Mouse (Mus musculus) forebrain, embryonic 12.5 days (tissue): ENCODE measurements around the gene Arfgap1. TPM values are rescaled to one million over a fixed set of nuclear protein-coding genes. Genes with fewer than 3 reads are reported as not detected.

Experiments
- ATAC-seq: fragments of 200-750 bp; cut with Nextera tagmentation; 2 replicates; pipeline ENCODE4 v1.8.0; 2017; ENCODE audit warnings: moderate TSS enrichment; ENCODE audit not compliant: low FRiP score
- H3K27ac ChIP-seq: fragments of 300-500 bp; sonication (generic); 2 replicates; pipeline ENCODE4 v1.5.1; 2016; ENCODE audit warnings: mild to moderate bottlenecking
- H3K27me3 ChIP-seq: fragments of 300-500 bp; sonication (generic); 2 replicates; pipeline ENCODE4 v1.6.1; 2016; ENCODE audit warnings: mild to moderate bottlenecking
- H3K36me3 ChIP-seq: fragments of 300-500 bp; sonication (generic); replicated peaks from 2 replicates; pipeline ENCODE4 v1.6.1; 2016; ENCODE audit warnings: mild to moderate bottlenecking
- H3K4me1 ChIP-seq: fragments of 300-500 bp; sonication (generic); 2 replicates; pipeline ENCODE4 v1.6.1; 2016
- H3K4me2 ChIP-seq: fragments of 300-500 bp; sonication (generic); 2 replicates; pipeline ENCODE4 v1.6.1; 2016; ENCODE audit warnings: mild to moderate bottlenecking, moderate library complexity
- H3K4me3 ChIP-seq: fragments of 300-500 bp; sonication (generic); replicated peaks from 2 replicates; pipeline ENCODE4 v1.5.1; 2016; ENCODE audit warnings: mild to moderate bottlenecking
- H3K9ac ChIP-seq: fragments of 300-500 bp; sonication (generic); 2 replicates; pipeline ENCODE4 v1.6.1; 2016; ENCODE audit warnings: mild to moderate bottlenecking
- H3K9me3 ChIP-seq: fragments of 300-500 bp; sonication (generic); 2 replicates; pipeline ENCODE4 v1.6.1; 2016
- WGBS: fragments of 180-500 bp; shearing (Covaris S2); methylation state at CpG from one replicate; pipeline ENCODE4 v1.1.7; 2016; 5-methylcytosine and 5-hydroxymethylcytosine counted together
- polyA plus RNA-seq: library from polyadenylated mRNA; unstranded; fragments of >200 nt; fragmentation: Nextera tagmentation; extraction: Ambion mirVana; gene quantifications from 2 replicates; pipeline ENCODE4 v1.2.1, GENCODE M21; 2016

The Arfgap1 gene
- 85.2 and 87.7 TPM in 2 replicates for polyA plus RNA-seq

DNA sequence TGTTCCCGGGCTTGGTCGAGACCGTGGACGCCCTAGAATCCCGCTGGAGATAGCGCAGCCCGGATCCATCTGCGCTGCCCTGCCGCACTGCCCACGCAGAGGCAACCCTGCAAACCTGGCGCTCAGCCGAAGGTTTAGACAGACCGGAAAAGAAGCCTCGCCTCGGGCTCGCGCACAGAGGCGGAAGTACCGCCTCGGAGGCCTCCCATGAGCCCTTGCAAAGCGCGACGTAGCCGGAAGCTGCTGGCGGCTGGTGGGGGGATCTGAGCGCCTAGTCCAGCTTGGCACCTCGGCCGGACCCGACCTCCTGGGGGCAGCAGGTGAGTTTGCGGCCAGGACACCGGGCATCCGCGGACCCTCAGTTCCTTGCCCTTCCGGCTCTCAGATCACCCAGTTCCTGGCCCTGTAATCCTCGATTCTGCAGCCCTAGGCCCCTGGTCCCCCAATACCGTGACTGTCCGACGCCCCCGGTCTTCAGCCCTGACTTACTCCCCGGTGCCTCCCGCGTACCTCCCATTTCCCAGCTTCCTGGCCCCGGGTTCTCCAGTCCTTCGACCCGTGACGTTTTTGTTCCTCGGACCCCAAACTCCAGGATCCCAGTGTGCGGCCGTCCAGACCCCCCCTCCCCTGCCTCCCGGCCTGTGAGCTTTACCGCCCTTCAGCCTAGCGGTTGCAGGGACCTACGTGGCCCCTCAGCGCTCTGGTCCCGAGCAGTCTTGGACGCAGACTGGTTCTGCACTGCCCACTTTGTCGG, at the start of gene Arfgap1:
TSS of gene Arfgap1 (plus strand) at position 216 of the 754 bp plus-strand sequence.
- Histone ChIP-seq H3K36me3 (peaks cover 25% of the 10 kb centered on the region), H3K27ac (peak within 1 kb of the TSS; percentile 91), H3K4me1 (peaks cover 20% of the 10 kb centered on the region), H3K9ac (peak within 1 kb of the TSS; percentile 95), H3K27me3 (no peaks in the 10 kb centered on the region), H3K4me2 (peak within 1 kb of the TSS; percentile 94), H3K4me3 (peak within 1 kb of the TSS; percentile 74), H3K9me3 (no peaks in the 10 kb centered on the region)
- ATAC-seq: peak; percentile 91
- WGBS: under 1% methylated on average over 56 of the region's 57 CpGs

DNA sequence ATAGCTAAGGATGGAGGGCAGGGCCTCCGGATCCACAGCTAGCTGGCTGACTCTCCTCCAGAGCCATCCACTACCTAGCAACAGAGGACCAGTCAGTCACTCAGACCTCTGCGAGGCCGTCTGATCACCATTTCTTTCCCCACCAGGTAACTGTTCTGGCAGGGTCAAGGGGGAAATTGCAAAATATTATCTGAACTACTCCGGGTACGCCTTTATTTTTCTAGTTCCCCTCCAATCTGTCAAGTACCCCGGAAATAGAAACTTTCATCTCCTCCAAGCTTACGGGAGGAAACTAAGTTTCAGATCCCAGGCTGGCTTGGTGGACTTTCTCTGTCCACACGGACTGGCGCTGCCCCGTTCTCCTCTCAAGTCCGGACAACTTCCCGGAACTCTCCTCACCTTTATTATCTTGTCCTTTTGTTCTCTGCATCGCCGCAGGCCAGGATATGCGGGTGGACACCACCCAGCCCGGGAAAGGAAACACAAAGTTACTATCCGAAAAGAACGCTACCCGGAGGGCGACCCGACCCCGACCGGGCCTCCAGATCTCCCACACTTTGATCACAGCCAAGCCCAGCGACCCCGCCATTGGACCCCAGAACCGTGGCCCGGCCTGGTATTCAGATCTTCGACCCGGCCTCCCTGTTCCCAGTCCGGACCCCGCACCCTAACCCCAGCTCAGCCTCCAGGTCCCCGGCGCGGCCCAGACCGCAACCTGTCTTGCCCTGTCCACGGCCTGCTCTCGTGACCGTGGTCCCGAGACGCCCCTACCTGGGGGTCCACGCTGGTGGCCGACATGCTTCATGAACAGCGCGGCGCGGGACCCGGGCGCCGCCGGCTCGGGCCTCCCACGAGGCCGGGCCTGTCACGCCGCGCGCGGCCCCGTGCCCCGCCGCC, 46.9 kb upstream of the Arfgap1 start:
- Histone ChIP-seq H3K4me3 (peak overlapping the region; percentile 82), H3K4me1 (peaks cover 22% of the 10 kb centered on the region), H3K9me3 (no peaks in the 10 kb centered on the region), H3K27me3 (no peaks in the 10 kb centered on the region), H3K36me3 (peaks cover 33% of the 10 kb centered on the region), H3K9ac (peak overlapping the region; percentile 94), H3K27ac (peak overlapping the region; percentile 63; the same call in 1 of the 2 replicates), H3K4me2 (peak overlapping the region; percentile 90)
- peak; percentile 77 for ATAC-seq
- 1% methylated on average over 61 of the region's 61 CpGs for WGBS

DNA sequence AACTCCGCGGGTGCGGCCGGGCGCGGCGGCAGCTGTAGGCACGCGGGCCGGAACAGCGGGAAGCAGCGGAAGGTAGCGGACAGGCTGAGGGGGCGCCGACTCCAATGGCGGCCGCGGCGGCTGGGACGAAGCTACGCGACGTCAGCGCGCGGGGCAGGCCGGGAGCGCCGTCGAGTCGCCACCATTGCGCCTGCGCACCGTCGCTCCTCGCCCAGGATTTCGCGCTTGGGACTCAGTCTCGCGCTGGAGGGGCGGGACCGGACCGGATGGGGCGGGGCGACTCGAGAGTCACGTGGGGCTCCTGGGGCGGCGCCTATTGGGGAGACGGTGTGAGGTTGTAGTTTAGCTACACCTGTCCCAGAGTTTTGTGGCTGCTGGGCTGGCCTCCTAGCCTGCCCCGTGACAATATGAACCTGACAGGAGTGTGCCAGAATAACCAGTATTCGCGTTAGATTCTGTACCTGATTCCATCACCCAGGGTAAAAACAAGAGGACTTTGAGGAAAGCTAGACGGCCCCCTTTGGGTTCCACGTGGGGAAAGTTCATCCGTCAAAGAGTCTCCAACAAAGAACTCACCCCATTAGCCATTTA, 46.1 kb upstream of the Arfgap1 start, which contains the start of gene Ythdf1:
TSS of gene Ythdf1 (minus strand) at position 140 of the 591 bp plus-strand sequence.
- Histone ChIP-seq H3K27ac (peak within 1 kb of the TSS; percentile 63), H3K9me3 (no peaks in the 10 kb centered on the region), H3K4me3 (peak within 1 kb of the TSS; percentile 82), H3K27me3 (no peaks in the 10 kb centered on the region), H3K4me2 (peak within 1 kb of the TSS; percentile 90), H3K4me1 (peaks cover 22% of the 10 kb centered on the region), H3K36me3 (peaks cover 26% of the 10 kb centered on the region), H3K9ac (peak within 1 kb of the TSS; percentile 94)
- WGBS: under 1% methylated on average over 44 of the region's 56 CpGs
- ATAC-seq: peak; percentile 95

DNA sequence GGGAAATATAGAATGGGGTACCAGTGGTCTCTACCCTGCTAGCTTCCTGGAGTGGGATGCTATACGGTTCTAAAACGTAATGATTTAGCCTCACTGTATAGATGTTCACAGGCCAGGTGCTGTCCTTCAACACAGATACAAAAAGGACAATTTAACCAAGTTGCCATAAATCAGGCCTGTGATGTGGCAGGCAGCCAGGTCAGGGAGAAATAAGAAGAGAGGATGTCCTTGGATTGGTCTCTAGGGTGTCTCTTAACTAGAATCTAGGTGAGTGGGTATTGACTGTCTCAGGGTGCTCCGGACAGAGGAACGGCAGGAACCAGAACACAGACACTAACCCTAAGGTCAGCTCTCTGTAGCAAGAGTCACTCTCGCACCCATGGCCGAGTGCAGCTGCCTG, 44.3 kb upstream of the Arfgap1 start:
- 87% methylated on average over 6 of the region's 6 CpGs for WGBS
- no peak overlapping the region for H3K9ac ChIP-seq
- no peaks in the 10 kb centered on the region for H3K9me3 ChIP-seq
- no peak for ATAC-seq
- H3K4me1 ChIP-seq: peaks cover 21% of the 10 kb centered on the region
- H3K4me2 ChIP-seq: no peak overlapping the region
- H3K4me3 ChIP-seq: no peak overlapping the region
- H3K36me3 ChIP-seq: peaks cover 9% of the 10 kb centered on the region
- H3K27me3 ChIP-seq: no peaks in the 10 kb centered on the region
- H3K27ac ChIP-seq: no peak overlapping the region

DNA sequence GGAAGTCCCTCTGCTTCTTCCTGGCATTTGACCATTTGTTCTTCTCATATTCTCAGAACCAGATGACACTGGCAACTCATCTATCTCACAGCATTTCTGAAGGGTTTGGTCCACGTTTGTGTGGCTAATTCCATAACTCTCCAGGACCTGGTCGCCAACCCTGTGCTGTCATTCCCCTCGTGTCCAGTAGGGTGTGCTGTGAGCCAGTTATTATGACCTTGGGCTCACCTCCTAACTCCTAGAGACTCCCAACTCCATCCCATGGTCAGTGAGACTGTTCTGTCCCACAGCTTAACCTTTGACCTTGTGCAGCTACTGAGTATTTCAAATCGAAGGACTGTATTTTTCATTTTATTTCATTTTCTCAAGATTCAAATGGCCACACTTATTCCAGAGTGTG, 41.8 kb upstream of the Arfgap1 start:
- Histone ChIP-seq H3K27ac (no peak overlapping the region), H3K27me3 (no peaks in the 10 kb centered on the region), H3K4me2 (no peak overlapping the region), H3K9me3 (no peaks in the 10 kb centered on the region), H3K36me3 (no peaks in the 10 kb centered on the region), H3K4me1 (peaks cover 9% of the 10 kb centered on the region; the same call in 1 of the 2 replicates), H3K4me3 (no peak overlapping the region), H3K9ac (no peak overlapping the region)
- no peak for ATAC-seq
- WGBS: 5% methylated on average over 4 of the region's 4 CpGs

DNA sequence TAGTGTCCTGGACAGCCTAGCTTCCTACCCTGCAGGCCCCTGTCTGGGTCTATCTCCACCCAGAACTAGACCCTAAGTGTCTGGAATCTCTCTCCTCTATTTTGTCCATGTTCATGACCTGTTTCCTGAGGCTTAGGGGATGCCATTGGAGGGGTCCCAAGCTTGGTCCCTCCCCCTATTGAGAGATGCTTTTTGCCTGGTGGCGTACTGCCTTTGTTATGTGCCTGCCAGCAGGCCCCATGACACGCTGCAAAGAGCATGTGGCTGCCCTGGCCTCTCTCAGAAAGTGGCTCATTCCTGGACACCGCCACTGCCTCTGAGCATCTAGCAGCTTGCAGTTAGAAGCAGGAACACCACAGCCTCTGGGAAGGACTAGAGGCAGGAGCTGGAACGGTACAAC, 38.3 kb upstream of the Arfgap1 start, which contains the start of gene Birc7:
TSS of gene Birc7 (plus strand) at position 301 of the 400 bp plus-strand sequence.
- no peak within 1 kb of the TSS for H3K9ac ChIP-seq
- WGBS: 38% methylated on average over 4 of the region's 4 CpGs
- H3K27ac ChIP-seq: no peak within 1 kb of the TSS

DNA sequence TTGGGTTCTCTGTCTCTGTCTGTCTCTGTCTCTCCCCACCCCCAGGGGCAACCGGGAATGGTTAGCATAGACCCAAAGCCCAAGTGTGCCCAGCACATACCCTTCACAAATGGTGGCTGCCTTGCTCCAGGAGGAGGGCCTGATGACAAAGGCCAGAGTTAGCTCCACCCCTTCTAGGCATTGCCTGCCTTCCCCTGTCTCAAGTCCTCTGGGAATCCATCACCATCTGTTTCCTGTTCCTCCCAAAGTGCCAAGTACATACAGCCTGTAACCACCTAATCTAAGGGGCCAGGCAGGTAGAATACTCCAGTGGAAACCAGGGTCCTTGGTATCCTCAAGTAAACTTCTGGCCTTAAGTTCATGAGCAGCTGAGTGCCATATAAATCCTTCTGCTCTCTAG, 34.6 kb upstream of the Arfgap1 start:
- H3K4me2 ChIP-seq: no peak overlapping the region
- no peak overlapping the region for H3K9ac ChIP-seq
- ATAC-seq: 0 out of 2 replicates have a peak, but pooled peaks have one; percentile 58
- H3K9me3 ChIP-seq: no peaks in the 10 kb centered on the region
- H3K4me1 ChIP-seq: peaks cover 10% of the 10 kb centered on the region; the same call in 1 of the 2 replicates
- peaks cover 4% of the 10 kb centered on the region; the same call in 1 of the 2 replicates for H3K36me3 ChIP-seq
- H3K27ac ChIP-seq: no peak overlapping the region
- H3K27me3 ChIP-seq: no peaks in the 10 kb centered on the region
- no peak overlapping the region for H3K4me3 ChIP-seq
- 88% methylated on average over 1 of the region's 1 CpGs for WGBS

More for the DNA sequence above, 38.3 kb upstream of the Arfgap1 start, which contains the start of gene Birc7:
- Histone ChIP-seq H3K27me3 (no peaks in the 10 kb centered on the region), H3K4me3 (no peak within 1 kb of the TSS), H3K4me2 (no peak within 1 kb of the TSS), H3K9me3 (no peaks in the 10 kb centered on the region), H3K4me1 (peaks cover 10% of the 10 kb centered on the region; the same call in 1 of the 2 replicates), H3K36me3 (no peaks in the 10 kb centered on the region)
- no peak for ATAC-seq

DNA sequence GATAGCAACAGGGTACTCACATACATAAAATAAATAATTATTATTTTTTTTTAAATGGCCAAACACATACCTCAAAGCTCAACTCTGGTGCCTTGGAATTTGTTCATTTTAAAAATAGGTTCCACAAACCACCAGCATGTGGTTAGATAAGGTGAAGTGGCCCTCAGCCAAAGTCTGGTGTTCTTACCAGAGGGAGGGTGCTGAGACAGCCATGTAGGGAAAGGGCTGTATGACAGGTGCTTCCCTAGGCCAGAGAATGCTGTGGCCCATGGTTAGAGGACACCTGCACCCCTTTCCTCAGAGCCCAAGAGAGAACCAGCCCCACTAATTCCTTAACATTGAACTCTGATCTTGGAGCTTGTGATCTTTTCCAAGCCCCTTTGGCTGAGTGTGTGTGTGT, 26.8 kb upstream of the Arfgap1 start:
- peaks cover 19% of the 10 kb centered on the region for H3K36me3 ChIP-seq
- no peaks in the 10 kb centered on the region for H3K4me1 ChIP-seq
- ATAC-seq: no peak
- no peak overlapping the region for H3K4me2 ChIP-seq
- H3K27ac ChIP-seq: no peak overlapping the region
- no peak overlapping the region for H3K4me3 ChIP-seq
- H3K9me3 ChIP-seq: no peaks in the 10 kb centered on the region
- no peaks in the 10 kb centered on the region for H3K27me3 ChIP-seq
- H3K9ac ChIP-seq: no peak overlapping the region

DNA sequence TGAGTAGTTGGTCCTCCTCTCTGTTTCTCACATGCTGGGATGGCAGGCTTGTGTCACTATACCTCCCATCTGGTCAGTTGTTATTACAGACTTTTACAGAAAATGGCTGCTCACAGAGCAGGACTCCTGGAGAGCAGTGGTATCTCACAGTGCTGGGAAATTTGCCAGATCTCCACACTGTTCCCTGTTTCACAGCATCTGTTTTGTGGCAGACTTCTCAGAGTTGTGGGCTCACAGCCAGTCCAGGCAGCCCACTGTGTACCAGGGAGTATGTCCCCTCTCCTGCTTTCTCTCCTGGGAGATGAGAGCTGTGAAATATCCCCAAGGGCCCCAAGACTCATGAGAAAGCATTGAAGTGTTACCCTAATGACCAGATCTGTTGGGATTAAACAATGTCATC, 25.2 kb upstream of the Arfgap1 start:
- Histone ChIP-seq H3K9me3 (no peaks in the 10 kb centered on the region), H3K4me2 (no peak overlapping the region), H3K27ac (no peak overlapping the region), H3K9ac (no peak overlapping the region), H3K4me1 (no peaks in the 10 kb centered on the region), H3K36me3 (peaks cover 19% of the 10 kb centered on the region), H3K4me3 (no peak overlapping the region), H3K27me3 (no peaks in the 10 kb centered on the region)
- ATAC-seq: no peak

DNA sequence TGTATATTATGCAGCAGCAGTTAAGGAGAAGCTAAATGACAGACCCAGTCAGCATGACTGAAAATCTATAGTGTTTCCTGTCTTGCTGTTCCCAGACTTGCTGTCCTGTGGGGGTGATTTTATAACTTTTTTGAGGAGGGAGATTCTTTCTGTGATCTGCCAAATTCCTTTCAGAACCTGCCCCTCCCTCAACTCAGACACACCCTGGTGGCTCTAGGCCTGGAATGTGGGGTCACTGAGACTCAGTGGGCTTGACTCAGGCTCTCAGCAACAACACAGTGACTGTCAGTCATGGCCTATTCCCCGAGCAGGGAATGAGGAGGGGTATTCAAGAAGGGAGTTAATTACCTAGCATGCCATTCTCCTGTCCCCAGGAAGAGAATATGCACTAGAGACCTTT, 17.1 kb upstream of the Arfgap1 start:
- H3K9ac ChIP-seq: no peak overlapping the region
- no peaks in the 10 kb centered on the region for H3K9me3 ChIP-seq
- no peak overlapping the region for H3K4me3 ChIP-seq
- H3K4me2 ChIP-seq: no peak overlapping the region
- ATAC-seq: no peak
- no peaks in the 10 kb centered on the region for H3K36me3 ChIP-seq
- H3K27me3 ChIP-seq: no peaks in the 10 kb centered on the region
- 23% methylated on average over 1 of the region's 1 CpGs for WGBS
- peaks cover 46% of the 10 kb centered on the region for H3K4me1 ChIP-seq
- H3K27ac ChIP-seq: no peak overlapping the region

DNA sequence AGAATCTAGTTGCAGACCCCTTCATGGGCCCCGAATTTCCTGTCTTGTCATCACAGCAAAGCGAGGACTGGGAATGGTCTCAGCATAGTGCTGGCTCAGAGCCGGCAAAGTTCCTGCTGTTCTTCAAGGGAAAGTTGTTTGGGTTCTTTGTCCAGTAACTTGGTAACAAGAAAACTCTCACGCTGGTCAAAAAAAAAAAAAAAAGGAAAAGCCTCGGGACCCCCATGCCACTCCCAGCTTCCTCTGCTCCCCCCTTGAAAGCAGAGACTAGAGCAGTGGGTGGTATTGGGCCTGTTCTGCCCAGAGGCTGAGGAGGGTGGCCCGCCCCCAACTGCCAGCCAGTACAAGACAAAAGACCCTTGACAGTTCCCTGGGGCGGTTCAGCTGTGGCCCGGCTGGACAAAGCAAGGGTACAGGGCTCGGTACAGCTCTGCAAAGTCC, 14.3 kb upstream of the Arfgap1 start:
- H3K4me1 ChIP-seq: peaks cover 52% of the 10 kb centered on the region
- peak overlapping the region; percentile 63 for H3K9ac ChIP-seq
- H3K27me3 ChIP-seq: peaks cover 14% of the 10 kb centered on the region
- 1% methylated on average over 9 of the region's 9 CpGs for WGBS
- peak overlapping the region; percentile 87 for H3K4me2 ChIP-seq
- no peaks in the 10 kb centered on the region for H3K9me3 ChIP-seq
- peak overlapping the region; percentile 66 for H3K4me3 ChIP-seq
- peak overlapping the region; percentile 96 for H3K27ac ChIP-seq
- ATAC-seq: peak; percentile 66
- no peaks in the 10 kb centered on the region for H3K36me3 ChIP-seq

DNA sequence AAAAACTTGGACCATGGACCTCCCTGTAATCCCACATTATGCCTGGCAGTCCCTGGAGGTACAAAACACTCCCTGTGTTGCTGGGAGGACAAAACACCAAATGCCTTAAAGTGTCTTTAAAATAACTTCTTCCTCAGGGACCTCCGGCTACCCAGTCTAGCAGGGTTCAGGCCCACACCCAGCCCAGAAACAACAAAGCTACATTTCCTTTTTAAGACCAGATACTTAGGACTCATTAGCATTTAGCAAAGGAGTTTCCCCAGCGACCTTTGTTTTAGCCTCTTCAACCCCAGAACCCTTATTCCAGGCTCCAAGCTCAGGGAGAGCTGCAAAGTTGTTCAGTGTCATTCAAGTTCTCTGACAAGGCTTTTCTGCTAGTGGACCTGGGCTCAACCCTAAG, 13.4 kb upstream of the Arfgap1 start:
- H3K4me1 ChIP-seq: peaks cover 52% of the 10 kb centered on the region
- ATAC-seq: no peak
- no peaks in the 10 kb centered on the region for H3K36me3 ChIP-seq
- peak overlapping the region; percentile 63 for H3K9ac ChIP-seq
- H3K4me3 ChIP-seq: peak overlapping the region; percentile 66
- WGBS: 2% methylated on average over 2 of the region's 2 CpGs
- H3K27ac ChIP-seq: peak overlapping the region; percentile 96
- H3K4me2 ChIP-seq: peak overlapping the region; percentile 87
- H3K9me3 ChIP-seq: no peaks in the 10 kb centered on the region
- H3K27me3 ChIP-seq: peaks cover 14% of the 10 kb centered on the region
